Mouse (Mus musculus): ENCODE data around the gene Diaph3. TPM values are rescaled to one million over a fixed set of nuclear protein-coding genes. Genes with fewer than 3 reads are reported as not detected.

Diaph3 gene
- polyA plus RNA-seq (2017; shearing (Covaris generic)) = 2.9 TPM

DNA sequence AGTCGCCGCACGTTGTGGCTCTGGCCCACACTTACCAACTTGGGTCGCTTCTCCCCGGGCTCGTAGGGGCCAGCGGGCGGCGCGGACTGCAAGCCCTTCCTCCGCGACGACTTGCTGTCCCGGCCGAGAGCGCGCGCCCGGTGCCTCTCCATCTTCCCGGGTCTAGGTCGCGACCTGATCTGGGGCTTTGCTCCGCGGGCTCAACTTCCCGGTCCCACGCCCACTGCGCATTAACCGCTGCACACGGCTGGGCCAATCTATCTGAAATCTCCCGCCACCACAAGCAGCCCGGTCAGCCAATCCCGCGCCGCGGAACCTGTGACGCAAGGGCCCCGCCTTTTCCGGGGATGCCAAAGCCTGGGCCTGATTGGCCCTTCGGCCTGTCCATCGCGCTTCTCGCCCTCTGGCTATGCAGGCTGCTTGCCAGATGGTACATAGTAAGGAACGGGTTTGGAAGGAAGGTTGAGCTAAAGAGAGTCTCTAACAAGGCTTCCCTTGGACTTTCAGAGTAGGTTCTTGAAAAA lies at the start of gene Diaph3:
Diaph3 (minus strand) TSS at position 273 of the 524 bp plus-strand sequence.

All from effector memory CD4-positive, alpha-beta T cell, adult 7 months (primary cell).